Mouse (Mus musculus) intestine, embryonic 14.5 days (tissue): ENCODE results near the gene Gm19935. TPM values are rescaled to one million over a fixed set of nuclear protein-coding genes. Genes with fewer than 3 reads are reported as not detected.

ENCODE experiments used
- ATAC-seq: fragments of 200-750 bp; cut with Nextera tagmentation; replicated peaks from 2 replicates; pipeline ENCODE4 v1.8.0; 2017; ENCODE audit warnings: low read depth, moderate number of reproducible peaks, moderate TSS enrichment, moderate library complexity; ENCODE audit not compliant: low FRiP score, low TSS enrichment
- DNase-seq: peaks from one replicate; pipeline ENCODE4 v3.0.0-alpha.2; 2018; ENCODE audit warnings: low spot score
- H3K27ac ChIP-seq: fragments of 300-500 bp; sonication (generic); 2 replicates; pipeline ENCODE4 v1.5.1; 2014; ENCODE audit warnings: low read depth, mild to moderate bottlenecking, control low read depth
- H3K27me3 ChIP-seq: fragments of 300-500 bp; sonication (generic); replicated peaks from 2 replicates; pipeline ENCODE4 v1.6.1; 2014; ENCODE audit warnings: low read length, control low read depth; ENCODE audit not compliant: control insufficient read depth, insufficient read depth
- H3K36me3 ChIP-seq: fragments of 300-500 bp; sonication (generic); 2 replicates; pipeline ENCODE4 v1.6.1; 2014; ENCODE audit warnings: low read length, control low read depth; ENCODE audit not compliant: control insufficient read depth, insufficient read depth
- H3K4me1 ChIP-seq: fragments of 300-500 bp; sonication (generic); replicated peaks from 2 replicates; pipeline ENCODE4 v1.6.1; 2014; ENCODE audit warnings: low read length, control low read depth, mixed read lengths; ENCODE audit not compliant: control insufficient read depth, insufficient read depth
- H3K4me2 ChIP-seq: fragments of 300-500 bp; sonication (generic); 2 replicates; pipeline ENCODE4 v1.6.1; 2014; ENCODE audit warnings: low read length
- H3K4me3 ChIP-seq: fragments of 300-500 bp; sonication (generic); 2 replicates; pipeline ENCODE4 v1.5.1; 2014; ENCODE audit warnings: low read depth, low read length, control low read depth, mixed read lengths
- H3K9ac ChIP-seq: fragments of 300-500 bp; sonication (generic); 2 replicates; pipeline ENCODE4 v1.6.1; 2014; ENCODE audit warnings: mild to moderate bottlenecking, low read length
- H3K9me3 ChIP-seq: fragments of 300-500 bp; sonication (generic); 2 replicates; pipeline ENCODE4 v1.6.1; 2016; ENCODE audit warnings: low read length, control low read depth; ENCODE audit not compliant: control insufficient read depth
- WGBS: fragments of 180-500 bp; shearing (Covaris S2); extraction: QIAGEN DNeasy Blood & Tissue Kit; methylation state at CpG from one replicate; pipeline ENCODE4 v1.1.7; 2014; 5-methylcytosine and 5-hydroxymethylcytosine counted together
- polyA plus RNA-seq: library from polyadenylated mRNA; unstranded; fragments of >200 nt; fragmentation: Nextera tagmentation; extraction: Ambion mirVana; gene quantifications from 2 replicates; pipeline ENCODE4 v1.2.1, GENCODE M21; 2014

The Gm19935 gene
- not detected in 2 replicates for polyA plus RNA-seq

- Histone ChIP-seq H3K27me3 (no peaks in the 10 kb centered on the region), H3K9ac (no peak within 1 kb of the TSS), H3K4me2 (no peak within 1 kb of the TSS), H3K4me1 (no peaks in the 10 kb centered on the region), H3K9me3 (no peaks in the 10 kb centered on the region), H3K36me3 (no peaks in the 10 kb centered on the region), H3K27ac (no peak within 1 kb of the TSS), H3K4me3 (no peak within 1 kb of the TSS)
- 73% methylated on average over 2 of the region's 2 CpGs for WGBS
- ATAC-seq: no peak
- no peak for DNase-seq
Measured at GRCm38 (mm10) chr8:90817293-90817692, at the start of gene Gm19935. TSS of gene Gm19935 (minus strand) at chr8:90817393.

GRCm38 (mm10) chr8:90862038-90862437, 44.8 kb upstream of the Gm19935 start:
- Histone ChIP-seq H3K4me1 (peaks cover 16% of the 10 kb centered on the region), H3K4me3 (no peak overlapping the region), H3K36me3 (no peaks in the 10 kb centered on the region), H3K27me3 (no peaks in the 10 kb centered on the region), H3K9me3 (no peaks in the 10 kb centered on the region), H3K4me2 (peak overlapping the region; percentile 16; the same call in 1 of the 2 replicates), H3K27ac (peak overlapping the region; percentile 88), H3K9ac (no peak overlapping the region)
- DNase-seq: peak; percentile 71
- 9% methylated on average over 9 of the region's 9 CpGs for WGBS
- peak; percentile 80 for ATAC-seq

GRCm38 (mm10) chr8:90861266-90861944, 44.2 kb upstream of the Gm19935 start:
- DNase-seq (no peak), ATAC-seq (0 out of 2 replicates have a peak, but pooled peaks have one; percentile 23)
- WGBS: 18% methylated on average over 9 of the region's 9 CpGs
- H3K9ac ChIP-seq: no peak overlapping the region
- peaks cover 16% of the 10 kb centered on the region for H3K4me1 ChIP-seq
- peak overlapping the region; percentile 88 for H3K27ac ChIP-seq
- H3K9me3 ChIP-seq: no peaks in the 10 kb centered on the region
- no peaks in the 10 kb centered on the region for H3K36me3 ChIP-seq
- peak overlapping the region; percentile 5; the same call in 1 of the 2 replicates for H3K4me2 ChIP-seq
- no peak overlapping the region for H3K4me3 ChIP-seq
- H3K27me3 ChIP-seq: no peaks in the 10 kb centered on the region

- no peaks in the 10 kb centered on the region for H3K27me3 ChIP-seq
- no peak overlapping the region for H3K4me2 ChIP-seq
- ATAC-seq (no peak), DNase-seq (no peak)
- 92% methylated on average over 2 of the region's 2 CpGs for WGBS
- no peak overlapping the region for H3K4me3 ChIP-seq
- H3K36me3 ChIP-seq: no peaks in the 10 kb centered on the region
- no peak overlapping the region for H3K9ac ChIP-seq
- H3K27ac ChIP-seq: no peak overlapping the region
- H3K4me1 ChIP-seq: peaks cover 29% of the 10 kb centered on the region
- H3K9me3 ChIP-seq: no peaks in the 10 kb centered on the region
Measured at GRCm38 (mm10) chr8:90858071-90858470, 40.9 kb upstream of the Gm19935 start.

GRCm38 (mm10) chr8:90856952-90857351, 39.8 kb upstream of the Gm19935 start:
- 40% methylated on average over 1 of the region's 1 CpGs for WGBS
- Histone ChIP-seq H3K4me1 (peaks cover 21% of the 10 kb centered on the region), H3K4me3 (no peak overlapping the region), H3K9ac (no peak overlapping the region), H3K9me3 (no peaks in the 10 kb centered on the region), H3K36me3 (no peaks in the 10 kb centered on the region), H3K4me2 (no peak overlapping the region), H3K27me3 (no peaks in the 10 kb centered on the region), H3K27ac (no peak overlapping the region)
- ATAC-seq (no peak), DNase-seq (no peak)

- Histone ChIP-seq H3K9ac (no peak overlapping the region), H3K4me2 (no peak overlapping the region), H3K9me3 (no peaks in the 10 kb centered on the region), H3K4me3 (no peak overlapping the region), H3K4me1 (peaks cover 15% of the 10 kb centered on the region), H3K27ac (no peak overlapping the region), H3K27me3 (no peaks in the 10 kb centered on the region), H3K36me3 (no peaks in the 10 kb centered on the region)
- 91% methylated on average over 3 of the region's 3 CpGs for WGBS
- ATAC-seq (no peak), DNase-seq (no peak)
Measured at GRCm38 (mm10) chr8:90856171-90856570, 39.0 kb upstream of the Gm19935 start.

- Histone ChIP-seq H3K4me3 (no peak overlapping the region), H3K27me3 (no peaks in the 10 kb centered on the region), H3K9me3 (no peaks in the 10 kb centered on the region), H3K36me3 (no peaks in the 10 kb centered on the region), H3K9ac (no peak overlapping the region), H3K4me1 (peaks cover 16% of the 10 kb centered on the region), H3K27ac (peak overlapping the region; percentile 57; the same call in 1 of the 2 replicates), H3K4me2 (peak overlapping the region; percentile 28)
- 11% methylated on average over 10 of the region's 10 CpGs for WGBS
- peak; percentile 68; the same call in 1 of the 2 replicates for ATAC-seq
- peak; percentile 63 for DNase-seq
Measured at GRCm38 (mm10) chr8:90854671-90855161, 37.5 kb upstream of the Gm19935 start.

GRCm38 (mm10) chr8:90853971-90854670, 36.9 kb upstream of the Gm19935 start:
- peaks cover 18% of the 10 kb centered on the region for H3K4me1 ChIP-seq
- 71% methylated on average over 9 of the region's 9 CpGs for WGBS
- H3K36me3 ChIP-seq: no peaks in the 10 kb centered on the region
- no peaks in the 10 kb centered on the region for H3K9me3 ChIP-seq
- H3K9ac ChIP-seq: no peak overlapping the region
- ATAC-seq (no peak), DNase-seq (no peak)
- no peaks in the 10 kb centered on the region for H3K27me3 ChIP-seq
- peak overlapping the region; percentile 28 for H3K4me2 ChIP-seq
- H3K4me3 ChIP-seq: no peak overlapping the region
- peak overlapping the region; percentile 57; the same call in 1 of the 2 replicates for H3K27ac ChIP-seq
